ENCODE assay signal across 8 mouse cellular contexts in the genomic region with DNA sequence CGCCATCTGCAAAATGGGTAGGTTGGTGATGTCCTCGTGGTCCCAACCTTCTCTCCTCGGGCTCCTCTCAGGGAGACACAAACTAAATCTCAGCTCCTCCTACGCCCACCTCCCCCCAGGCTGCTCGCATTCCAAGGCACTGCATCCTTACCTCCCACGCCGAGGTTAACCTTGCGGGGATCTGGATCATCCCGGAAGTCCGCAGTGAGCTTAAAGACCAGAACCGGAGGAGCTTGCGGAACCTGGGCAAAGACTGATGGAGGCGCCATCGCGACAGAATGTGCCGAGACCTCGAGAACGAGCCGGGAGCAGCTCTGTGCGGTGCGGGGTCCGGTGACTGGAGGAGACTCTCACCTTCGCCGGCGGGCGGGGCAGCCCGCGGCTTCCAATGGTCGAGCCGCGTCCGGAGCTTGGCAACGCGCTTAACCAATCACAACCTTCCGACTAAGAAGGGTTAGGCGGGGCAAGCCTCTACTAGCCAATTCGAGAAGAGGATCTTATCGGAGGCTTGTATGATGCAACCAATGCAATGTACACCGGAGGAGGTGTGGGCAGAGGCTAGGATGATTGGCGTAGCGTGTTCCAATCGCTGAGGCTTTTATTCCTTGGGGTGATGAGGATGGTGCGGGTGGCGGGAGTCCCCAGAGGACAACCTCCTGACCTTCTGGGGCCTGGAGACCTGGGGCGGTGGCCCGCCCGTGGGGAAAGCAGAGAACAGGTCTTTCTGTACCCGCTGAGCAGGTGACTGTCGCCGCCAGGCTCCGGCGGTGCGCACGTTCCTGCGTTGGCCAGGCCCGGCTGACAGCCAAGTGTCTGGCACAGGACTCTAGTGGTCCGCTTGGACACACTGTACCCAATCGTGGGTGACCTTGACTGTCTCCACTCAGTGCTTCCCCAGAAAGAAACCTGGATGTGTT. TPM values are rescaled to one million over a fixed set of nuclear protein-coding genes. Genes with fewer than 3 reads are reported as not detected.
A peak's percentile ranks its signal among the peaks of the same experiment; 100 is the strongest.
DNase-seq lines count a peak whose midpoint lies in the region; ATAC-seq lines count a peak whose summit lies in the region.

A gene (minus strand): TSS at position 419 of the 917 bp plus-strand sequence.

- H3K36me3 ChIP-seq in heart, embryonic 14.5 days (ENCODE audit: control insufficient read depth, insufficient read depth, low read length) = no peaks in the 10 kb centered on the region; the same call in 1 of the 2 replicates
- H3K36me3 ChIP-seq in liver, embryonic 13.5 days = no peaks in the 10 kb centered on the region
- no peaks in the 10 kb centered on the region for H3K36me3 ChIP-seq in stomach, embryonic 16.5 days (ENCODE audit: control insufficient read depth, insufficient read depth, low read length)

- ATAC-seq in CD4-positive, CD25-positive, alpha-beta regulatory T cell, adult 4 months = peak; percentile 95
- ATAC-seq in heart, embryonic 14.5 days (ENCODE audit: insufficient number of reproducible peaks, insufficient read depth, low FRiP score, low read depth) = peak; percentile 99
- peak; percentile 98 for ATAC-seq in liver, embryonic 13.5 days (ENCODE audit: low read depth)
- peak; percentile 100 for ATAC-seq in stomach, embryonic 16.5 days (ENCODE audit: insufficient read depth, low FRiP score)

- WGBS in heart, embryonic 14.5 days = under 1% methylated on average over 58 of the region's 58 CpGs
- under 1% methylated on average over 58 of the region's 58 CpGs for WGBS in liver, embryonic 13.5 days (ENCODE audit: insufficient replicate concordance)
- WGBS in stomach, embryonic 16.5 days = under 1% methylated on average over 58 of the region's 58 CpGs

- peak within 1 kb of the TSS; percentile 86 for H3K4me2 ChIP-seq in heart, embryonic 14.5 days (ENCODE audit: low read length)
- peak within 1 kb of the TSS; percentile 94 for H3K4me2 ChIP-seq in liver, embryonic 13.5 days
- H3K4me2 ChIP-seq in stomach, embryonic 16.5 days (ENCODE audit: low read depth, low read length) = peak within 1 kb of the TSS; percentile 82

- no peaks in the 10 kb centered on the region for H3K9me3 ChIP-seq in heart, embryonic 14.5 days (ENCODE audit: control insufficient read depth, low read length)
- H3K9me3 ChIP-seq in liver, embryonic 13.5 days (replicated peaks) = no peaks in the 10 kb centered on the region
- H3K9me3 ChIP-seq in stomach, embryonic 16.5 days (replicated peaks; ENCODE audit: control insufficient read depth, low read length) = no peaks in the 10 kb centered on the region

- peak within 1 kb of the TSS; percentile 87 for H3K9ac ChIP-seq in heart, embryonic 14.5 days (ENCODE audit: low read length)
- peak within 1 kb of the TSS; percentile 81 for H3K9ac ChIP-seq in liver, embryonic 13.5 days
- peak within 1 kb of the TSS; percentile 75 for H3K9ac ChIP-seq in stomach, embryonic 16.5 days (ENCODE audit: low read length)

- peak; percentile 94 for DNase-seq in c-Kit-negative CD71-positive TER-119-positive erythroid progenitor cells, embryonic 14.5 days (ENCODE audit: low read depth, low spot score)
- DNase-seq in fibroblast of lung, adult 2 months (ENCODE audit: low read depth) = peak; percentile 91
- peak; percentile 97 for DNase-seq in kidney, postnatal 14 days
- DNase-seq in liver, embryonic 13.5 days = peak; percentile 92
- DNase-seq in neural tube, embryonic 10.5 days (ENCODE audit: extremely low spot score, low spot score) = peak; percentile 90

- no peaks in the 10 kb centered on the region for H3K27me3 ChIP-seq in heart, embryonic 14.5 days (ENCODE audit: control insufficient read depth, insufficient read depth, low read length)
- no peaks in the 10 kb centered on the region; the same call in 1 of the 2 replicates for H3K27me3 ChIP-seq in liver, embryonic 13.5 days
- H3K27me3 ChIP-seq in stomach, embryonic 16.5 days (ENCODE audit: control insufficient read depth, insufficient read depth, low read length) = no peaks in the 10 kb centered on the region

- peak within 1 kb of the TSS; percentile 95 to 97 for H3K27ac ChIP-seq in heart, embryonic 14.5 days (replicated peaks in 1 of 2; ENCODE audit: control insufficient read depth in 1 of 2, insufficient read depth in 1 of 2, low read depth in 2 of 2, low read length in 2 of 2)
- H3K27ac ChIP-seq in liver, embryonic 13.5 days = peak within 1 kb of the TSS; percentile 63
- H3K27ac ChIP-seq in stomach, embryonic 16.5 days (ENCODE audit: low read length) = no peak within 1 kb of the TSS

- peaks cover 22 to 39% of the 10 kb centered on the region in 2 experiments for H3K4me1 ChIP-seq in heart, embryonic 14.5 days (ENCODE audit: control insufficient read depth in 2 of 2, insufficient read depth in 2 of 2, low read length in 2 of 2)
- H3K4me1 ChIP-seq in liver, embryonic 13.5 days (replicated peaks) = peaks cover 52% of the 10 kb centered on the region
- peaks cover 19% of the 10 kb centered on the region for H3K4me1 ChIP-seq in stomach, embryonic 16.5 days (ENCODE audit: control insufficient read depth, insufficient read depth, low read length)

- peak within 1 kb of the TSS; percentile 73 to 77 for H3K4me3 ChIP-seq in heart, embryonic 14.5 days (ENCODE audit: control insufficient read depth in 1 of 2, insufficient read depth in 1 of 2, low read depth in 1 of 2, low read length in 2 of 2)
- H3K4me3 ChIP-seq in liver, embryonic 13.5 days (replicated peaks) = peak within 1 kb of the TSS; percentile 76
- H3K4me3 ChIP-seq in stomach, embryonic 16.5 days (replicated peaks; ENCODE audit: low read length) = peak within 1 kb of the TSS; percentile 80

RNA-seq across cellular contexts. Expression of the gene that starts here (rescaled TPM):
- 10 to 100 TPM; 40.4 to 50.6 TPM for polyA plus RNA-seq in CD4-positive, CD25-positive, alpha-beta regulatory T cell, adult 4 months (2017; shearing (Covaris generic))
- polyA plus RNA-seq in heart, embryonic 14.5 days (2014; fragmentation: Nextera tagmentation; extraction: Ambion mirVana) = 149 and 168 TPM in 2 replicates
- 22.0 and 24.0 TPM in 2 replicates for polyA plus RNA-seq in liver, embryonic 13.5 days (2015; fragmentation: Nextera tagmentation; extraction: Ambion mirVana)
- polyA plus RNA-seq in stomach, embryonic 16.5 days (2015; fragmentation: Nextera tagmentation; extraction: Ambion mirVana) = 34.6 and 42.3 TPM in 2 replicates
